Mouse (Mus musculus): ENCODE data around the gene Cyp26a1. TPM values are rescaled to one million over a fixed set of nuclear protein-coding genes. Genes with fewer than 3 reads are reported as not detected.

Gene Cyp26a1
- polyA plus RNA-seq (2012; fragmentation: generic; extraction: Trizol): under 1 TPM in 1 of 2 experiments, not detected in 1; 0.11 TPM

DNA sequence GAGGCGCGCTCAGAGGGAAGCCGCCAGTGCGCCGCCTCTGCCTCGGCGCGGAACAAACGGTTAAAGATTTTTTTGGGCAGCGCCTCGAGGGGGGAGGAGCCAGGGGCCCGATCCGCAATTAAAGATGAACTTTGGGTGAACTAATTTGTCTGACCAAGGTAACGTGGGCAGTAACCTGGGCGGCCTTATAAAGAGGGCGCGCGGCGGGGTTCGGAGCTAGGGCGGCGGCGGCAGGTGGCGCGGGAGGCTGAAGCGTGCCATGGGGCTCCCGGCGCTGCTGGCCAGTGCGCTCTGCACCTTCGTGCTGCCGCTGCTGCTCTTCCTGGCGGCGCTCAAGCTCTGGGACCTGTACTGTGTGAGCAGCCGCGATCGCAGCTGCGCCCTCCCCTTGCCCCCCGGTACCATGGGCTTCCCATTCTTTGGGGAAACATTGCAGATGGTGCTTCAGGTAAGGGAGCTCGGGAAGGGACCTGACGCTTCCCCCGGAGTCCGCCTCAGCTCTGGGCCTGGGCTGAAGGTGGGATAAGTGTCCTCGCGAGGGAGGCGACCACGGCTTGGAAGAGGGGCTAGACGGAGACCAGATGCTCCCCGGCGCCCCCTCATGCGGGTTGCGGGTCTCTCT lies at the start of gene Cyp26a1:
Gene Cyp26a1 (plus strand): TSS at position 148 of the 622 bp plus-strand sequence.

DNA sequence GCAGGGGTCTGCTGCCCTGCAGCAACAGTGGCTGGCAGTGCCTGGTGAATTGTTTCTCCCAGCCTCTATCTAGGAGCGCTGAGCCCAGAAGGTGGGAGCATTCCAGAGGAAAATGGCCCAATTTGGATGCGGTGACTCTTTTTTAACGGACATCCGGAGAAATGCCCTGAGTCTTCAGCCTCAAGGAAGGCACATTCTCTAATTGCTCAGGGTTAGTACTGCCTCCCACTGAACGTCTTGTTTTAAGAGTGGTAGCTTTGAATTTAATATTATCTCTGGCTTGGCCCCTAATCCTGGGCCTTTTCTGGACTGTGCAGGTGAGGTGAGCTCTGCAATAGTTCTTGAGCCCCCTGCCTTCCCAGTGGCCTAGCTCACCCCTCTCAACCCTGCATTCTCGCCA lies 12.3 kb upstream of the Cyp26a1 start, which contains the start of gene Cyp26c1:
Gene Cyp26c1 (plus strand): TSS at position 301 of the 400 bp plus-strand sequence.

Other genes with a start within 250 kb of the Cyp26a1 start
- under 1 TPM; 0.29 to 0.97 TPM for gene Exoc6, start 147.4 kb upstream of the Cyp26a1 start, polyA plus RNA-seq (2012; fragmentation: generic; extraction: Trizol)
- gene Cyp26c1, start 12.2 kb upstream of the Cyp26a1 start, polyA plus RNA-seq (2012; fragmentation: generic; extraction: Trizol): not detected

All from C3H10T1/2 (cell line).